Mouse (Mus musculus) liver, embryonic 14.5 days (tissue): ENCODE measurements around the gene Birc5. TPM values are rescaled to one million over a fixed set of nuclear protein-coding genes. Genes with fewer than 3 reads are reported as not detected.
"Not testable (repeated sequence)": the region's sequence is repeated elsewhere in the genome, so short reads cannot be mapped to it uniquely, and the experiment has no call there.

Experiments
- ATAC-seq: fragments of 200-750 bp; cut with Nextera tagmentation; 2 replicates; pipeline ENCODE4 v1.8.0; 2017; ENCODE audit warnings: moderate number of reproducible peaks, mild to moderate bottlenecking, moderate library complexity; ENCODE audit not compliant: insufficient read depth
- DNase-seq, 3 experiments: peaks; one replicate each; pipeline ENCODE4 v3.0.0-alpha.2; 2012 to 2013; ENCODE audit warnings: low read depth in 3 of 3, low spot score in 3 of 3
- H3K27ac ChIP-seq: fragments of 300-500 bp; sonication (generic); 2 replicates; pipeline ENCODE4 v1.5.1; 2014; ENCODE audit warnings: moderate library complexity, mild to moderate bottlenecking, control low read depth, inconsistent platforms
- H3K27me3 ChIP-seq: fragments of 300-500 bp; sonication (generic); 2 replicates; pipeline ENCODE4 v1.6.1; 2014; ENCODE audit warnings: mild to moderate bottlenecking, low read length, moderate library complexity; ENCODE audit not compliant: control insufficient read depth, insufficient read depth
- H3K36me3 ChIP-seq: fragments of 300-500 bp; sonication (generic); replicated peaks from 2 replicates; pipeline ENCODE4 v1.6.1; 2014; ENCODE audit warnings: low read depth; ENCODE audit not compliant: control insufficient read depth, insufficient read depth
- H3K4me1 ChIP-seq, 2 experiments: fragments of 200-500 bp in 1 of 2; fragments of 300-500 bp in 1 of 2; sonication (generic) in 1 of 2; replicated peaks; 2 replicates each; pipeline ENCODE4 v1.6.1; 2012 to 2014; ENCODE audit warnings: antibody characterized with exemption in 1 of 2, inconsistent platforms in 1 of 2, low read length in 1 of 2; ENCODE audit not compliant: control insufficient read depth in 2 of 2, insufficient read depth in 2 of 2
- H3K4me2 ChIP-seq: fragments of 300-500 bp; sonication (generic); 2 replicates; pipeline ENCODE4 v1.6.1; 2014; ENCODE audit warnings: low read depth, mild to moderate bottlenecking, control low read depth, moderate library complexity
- H3K4me3 ChIP-seq, 2 experiments: fragments of 200-500 bp in 1 of 2; fragments of 300-500 bp in 1 of 2; sonication (generic) in 1 of 2; 2 replicates each; pipeline ENCODE4 v1.5.1; 2012 to 2014; ENCODE audit warnings: low read depth in 2 of 2, low read length in 2 of 2, mild to moderate bottlenecking in 2 of 2, control low read depth in 1 of 2, inconsistent platforms in 1 of 2, moderate library complexity in 1 of 2; ENCODE audit not compliant: insufficient read depth in 1 of 2
- H3K9ac ChIP-seq: fragments of 300-500 bp; sonication (generic); replicated peaks from 2 replicates; pipeline ENCODE4 v1.6.1; 2014; ENCODE audit warnings: mild to moderate bottlenecking, control low read depth, moderate library complexity
- H3K9me3 ChIP-seq: fragments of 300-500 bp; sonication (generic); 2 replicates; pipeline ENCODE4 v1.6.1; 2016; ENCODE audit warnings: low read length, mixed read lengths; ENCODE audit not compliant: control insufficient read depth
- CTCF ChIP-seq: IDR thresholded peaks from 2 replicates; pipeline ENCODE4 v1.5.1; 2016; ENCODE audit warnings: antibody characterized with exemption, low read depth, control low read depth
- EP300 ChIP-seq: IDR thresholded peaks from 2 replicates; pipeline ENCODE4 v1.6.1; 2016; ENCODE audit warnings: antibody characterized with exemption, low read depth
- WGBS: fragments of 180-500 bp; shearing (Covaris S2); extraction: QIAGEN DNeasy Blood & Tissue Kit; methylation state at CpG from one replicate; pipeline ENCODE4 v1.1.7; 2014; ENCODE audit not compliant: insufficient replicate concordance; 5-methylcytosine and 5-hydroxymethylcytosine counted together
- polyA plus RNA-seq, 2 experiments: library from polyadenylated mRNA; depleted of rRNA in 1 of 2; stranded (reverse) in 1 of 2; unstranded in 1 of 2; fragments of >200 nt; fragmentation: Nextera tagmentation in 1 of 2; extraction: Ambion mirVana in 1 of 2; gene quantifications; 2 replicates each; pipeline versions ENCODE4 v1.2.1 to v1.2.3; 2012 to 2014

The Birc5 gene
- polyA plus RNA-seq, 2 experiments = 181 to 373 TPM

DNA sequence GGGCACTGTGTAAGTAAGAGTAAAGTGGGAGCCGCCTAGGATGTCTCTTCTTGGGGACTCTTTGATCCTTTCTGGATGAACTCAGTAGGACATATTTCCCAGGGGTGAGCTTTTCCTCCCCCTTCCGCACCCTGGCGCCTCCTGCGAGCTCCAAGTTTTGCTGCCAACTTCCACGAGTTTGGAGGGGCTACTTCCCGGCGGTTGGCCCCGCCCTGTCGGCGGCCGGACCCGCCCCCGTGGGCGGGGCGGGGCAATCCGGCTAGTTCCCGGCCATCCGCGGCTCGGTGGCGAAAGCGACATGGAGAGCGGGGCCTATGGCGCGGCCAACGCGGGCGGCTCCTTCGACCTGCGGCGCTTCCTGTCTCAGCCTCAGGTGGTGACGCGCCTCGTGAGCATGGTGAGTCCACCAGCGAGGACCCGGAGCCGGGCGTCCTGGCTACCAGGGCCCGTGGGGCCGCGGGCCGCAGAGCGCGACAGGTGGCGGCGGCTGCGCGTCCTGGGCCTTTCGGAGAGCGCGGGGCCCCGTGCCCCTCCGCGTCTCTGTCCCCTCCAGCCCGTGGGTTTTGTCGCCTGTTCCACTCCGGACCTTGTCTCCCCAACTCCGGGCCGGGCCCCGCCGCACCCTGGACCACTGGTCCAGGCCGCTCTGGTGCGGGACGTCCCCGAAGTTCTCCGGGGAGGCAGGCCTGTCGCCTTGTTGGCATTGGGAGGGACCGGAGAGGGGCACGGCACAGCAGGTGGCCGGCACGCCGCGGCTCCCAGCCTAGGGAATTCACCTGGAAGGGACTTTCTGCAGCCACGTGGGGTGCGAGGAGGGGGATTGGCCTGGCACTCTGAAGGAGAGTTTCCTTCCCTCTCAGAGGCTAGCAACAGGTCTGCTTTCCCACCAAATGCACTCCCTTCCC lies 39.4 kb upstream of the Birc5 start, which contains the start of the genes Gm20708 and Syngr2:
TSS of gene Gm20708 (plus strand) at position 262 of the 905 bp plus-strand sequence.
TSS of gene Syngr2 (plus strand) at position 262 of the 905 bp plus-strand sequence.
- ATAC-seq (peak; percentile 71), DNase-seq (no peak)
- WGBS = under 1% methylated on average over 75 of the region's 75 CpGs
- TF ChIP-seq EP300 (peak; percentile 20; the same call in 1 of the 2 replicates), CTCF (no peak)
- H3K4me3 ChIP-seq = peak within 1 kb of the TSS; percentile 70 to 72
- no peaks in the 10 kb centered on the region for H3K27me3 ChIP-seq
- peaks cover 13 to 17% of the 10 kb centered on the region in 2 experiments for H3K4me1 ChIP-seq
- peak within 1 kb of the TSS; percentile 94 for H3K9ac ChIP-seq
- H3K9me3 ChIP-seq = no peaks in the 10 kb centered on the region
- peak within 1 kb of the TSS; percentile 77 for H3K27ac ChIP-seq
- H3K36me3 ChIP-seq = peaks cover 61% of the 10 kb centered on the region
- peak within 1 kb of the TSS; percentile 84 for H3K4me2 ChIP-seq

DNA sequence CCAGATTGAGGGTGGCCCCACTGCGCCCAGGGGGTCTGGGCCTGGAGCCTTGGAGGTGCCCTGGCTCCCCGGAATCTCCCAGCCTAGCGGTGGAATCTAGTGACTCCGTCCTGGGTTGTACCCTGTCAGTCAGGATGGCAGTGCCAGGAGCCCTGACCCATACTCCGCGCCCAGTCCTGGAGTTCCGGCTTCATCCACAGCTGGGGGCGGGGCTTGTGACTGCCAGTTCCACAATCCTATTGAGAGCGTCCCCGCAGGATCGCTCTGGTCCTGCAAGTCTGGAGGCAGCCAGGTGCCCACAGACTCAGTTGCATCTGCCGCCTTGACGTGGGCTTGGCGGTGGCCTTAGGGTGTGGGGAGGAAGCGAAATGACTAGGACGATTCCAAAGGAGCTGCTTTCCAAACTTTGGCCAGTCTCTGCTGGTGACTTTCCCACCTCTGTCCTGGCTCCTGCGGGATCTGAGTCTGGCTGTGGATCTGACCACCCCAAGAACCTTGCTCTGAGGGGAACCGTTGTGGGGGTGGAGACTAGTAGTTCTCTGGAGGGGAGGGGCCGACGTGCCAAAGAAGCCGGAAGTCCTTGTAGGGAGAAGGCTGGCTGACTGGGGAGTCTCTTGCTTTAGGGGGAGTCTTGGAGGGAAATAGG lies 38.5 kb upstream of the Birc5 start:
- H3K4me1 ChIP-seq = peaks cover 13 to 17% of the 10 kb centered on the region in 2 experiments
- peak in 2 of 3 experiments; percentile 72 to 80 for DNase-seq
- H3K27ac ChIP-seq = peak overlapping the region; percentile 77
- TF ChIP-seq CTCF (peak; percentile 78), EP300 (no peak)
- peak overlapping the region; percentile 94 for H3K9ac ChIP-seq
- H3K4me3 ChIP-seq = peak overlapping the region; percentile 70 to 72
- H3K27me3 ChIP-seq = no peaks in the 10 kb centered on the region
- peak; percentile 72 for ATAC-seq
- peaks cover 62% of the 10 kb centered on the region for H3K36me3 ChIP-seq
- H3K9me3 ChIP-seq = no peaks in the 10 kb centered on the region
- WGBS = under 1% methylated on average over 21 of the region's 21 CpGs
- peak overlapping the region; percentile 84 for H3K4me2 ChIP-seq

DNA sequence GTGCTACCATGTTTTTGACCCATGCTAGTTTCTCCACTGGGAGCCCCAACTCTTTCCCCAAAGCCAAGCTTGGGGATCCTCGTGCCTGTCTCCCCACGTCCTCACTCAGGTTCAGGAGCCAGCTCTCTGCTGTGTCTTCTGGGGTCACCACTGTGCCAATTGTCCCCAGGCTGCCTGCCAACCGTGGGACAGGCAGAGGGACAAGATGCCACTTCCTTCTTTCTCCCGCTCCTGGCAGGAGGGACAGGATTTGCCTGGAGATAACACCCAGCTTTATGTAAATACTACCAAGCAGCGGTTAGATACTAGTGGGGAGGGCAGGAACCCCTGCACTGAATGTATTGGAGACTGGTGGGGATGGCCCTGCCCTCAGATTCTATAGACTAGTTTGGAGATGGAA lies 35.2 kb upstream of the Birc5 start:
- H3K36me3 ChIP-seq = peaks cover 65% of the 10 kb centered on the region
- 50% methylated on average over 5 of the region's 5 CpGs for WGBS
- H3K9ac ChIP-seq = no peak overlapping the region; the same call in 1 of the 2 replicates
- no peak overlapping the region for H3K4me3 ChIP-seq
- H3K4me2 ChIP-seq = no peak overlapping the region
- DNase-seq (no peak), ATAC-seq (no peak)
- TF ChIP-seq CTCF = no peak
- TF ChIP-seq EP300 = no peak
- H3K27ac ChIP-seq = peak overlapping the region; percentile 29; the same call in 1 of the 2 replicates
- H3K4me1 ChIP-seq = peaks cover 10 to 15% of the 10 kb centered on the region in 2 experiments
- H3K9me3 ChIP-seq = no peaks in the 10 kb centered on the region
- no peaks in the 10 kb centered on the region for H3K27me3 ChIP-seq

DNA sequence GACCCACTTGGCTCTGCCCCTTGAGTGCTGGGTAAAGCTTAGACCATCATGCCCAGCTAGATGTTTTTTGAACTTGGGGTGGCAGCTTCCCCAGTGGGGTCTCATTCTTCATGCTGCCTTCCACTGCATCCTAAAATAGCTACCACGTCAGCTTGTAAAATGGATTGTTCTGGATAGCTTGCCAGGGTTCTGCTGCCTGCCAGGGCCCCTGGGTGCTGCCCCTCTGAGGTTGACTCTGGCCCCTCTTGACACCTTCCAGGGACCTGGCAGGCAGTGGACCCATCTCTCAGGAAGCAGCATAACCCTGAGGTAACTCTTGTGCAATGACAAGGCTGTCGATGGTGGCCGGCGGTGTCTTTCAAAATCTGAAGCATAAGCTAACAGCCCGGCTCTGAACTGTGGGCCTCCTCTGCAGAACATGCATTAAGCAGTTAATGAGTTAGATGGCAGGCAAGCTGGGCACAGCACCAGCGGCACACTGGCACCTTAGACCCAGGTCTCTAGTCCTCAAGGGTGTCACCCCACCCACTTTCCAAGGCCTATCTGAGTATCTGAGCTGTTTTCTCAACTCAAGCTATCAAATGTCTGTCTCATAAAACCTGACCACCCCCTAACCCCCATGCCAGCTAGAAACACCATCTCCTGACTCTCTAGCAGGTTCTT lies 34.2 kb upstream of the Birc5 start:
- Histone ChIP-seq H3K9ac (no peak overlapping the region), H3K27ac (peak overlapping the region; percentile 28; the same call in 1 of the 2 replicates), H3K4me3 (no peak overlapping the region), H3K4me2 (no peak overlapping the region), H3K9me3 (no peaks in the 10 kb centered on the region), H3K27me3 (no peaks in the 10 kb centered on the region), H3K36me3 (peaks cover 73% of the 10 kb centered on the region), H3K4me1 (peaks cover 5 to 10% of the 10 kb centered on the region in 2 experiments)
- WGBS = 78% methylated on average over 6 of the region's 6 CpGs
- no peak for DNase-seq
- TF ChIP-seq EP300 = no peak
- no peak for TF ChIP-seq CTCF
- no peak for ATAC-seq

DNA sequence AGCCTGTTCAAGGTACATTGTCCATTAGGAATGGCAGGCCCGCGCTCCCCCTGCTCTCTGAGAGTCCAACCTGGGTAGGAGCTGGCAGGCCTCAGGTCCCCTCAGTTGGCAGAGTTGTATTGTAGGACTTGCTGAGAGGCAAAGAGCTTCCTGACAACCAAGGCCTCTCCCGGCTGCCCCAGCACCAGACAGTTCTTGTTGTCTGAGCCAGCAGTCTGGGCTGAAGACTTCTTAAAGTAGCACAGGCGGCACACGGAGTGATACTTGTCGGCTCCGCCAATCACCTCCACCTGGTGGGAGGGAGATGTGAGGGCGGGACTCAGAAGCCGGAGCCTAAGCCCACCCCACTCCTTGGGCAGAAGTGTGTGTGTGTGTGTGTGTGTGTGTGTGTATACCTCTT lies 33.2 kb upstream of the Birc5 start:
- DNase-seq, H3K9ac ChIP-seq, H3K4me2 ChIP-seq, H3K4me3 ChIP-seq, H3K4me1 ChIP-seq, H3K27me3 ChIP-seq, ATAC-seq, H3K9me3 ChIP-seq, H3K27ac ChIP-seq: not testable (repeated sequence)
- WGBS = 75% methylated on average over 9 of the region's 9 CpGs
- peaks cover 83% of the 10 kb centered on the region for H3K36me3 ChIP-seq
